Mouse (Mus musculus): ENCODE data around the gene Iqgap1. TPM values are rescaled to one million over a fixed set of nuclear protein-coding genes. Genes with fewer than 3 reads are reported as not detected.

Iqgap1 gene
- polyA plus RNA-seq, 1 experiment, result 284 TPM

- Histone ChIP-seq H3K4me3 (ENCODE audit: insufficient read depth, low read length) (peak overlapping the region; percentile 40), H3K4me1 (ENCODE audit: control insufficient read depth, insufficient read depth, low read length) (peaks cover 37% of the 10 kb centered on the region), H3K27ac (ENCODE audit: insufficient read depth, low read depth, low read length) (peak overlapping the region; percentile 75)
- TF ChIP-seq CTCF (IDR thresholded peaks at IDR 0.05; ENCODE audit: low read depth, low read length) (no peak), POLR2A (IDR thresholded peaks at IDR 0.05; ENCODE audit: borderline replicate concordance, low read depth, low read length) (no peak)
Observed at GRCm38 (mm10) chr7:80845621-80846279, 20.0 kb upstream of the Iqgap1 start.

GRCm38 (mm10) chr7:80844691-80845090 is 18.9 kb upstream of the Iqgap1 start:
- Histone ChIP-seq H3K4me1 (ENCODE audit: control insufficient read depth, insufficient read depth, low read length) (peaks cover 42% of the 10 kb centered on the region), H3K4me3 (ENCODE audit: insufficient read depth, low read length) (no peak overlapping the region), H3K27ac (ENCODE audit: insufficient read depth, low read depth, low read length) (no peak overlapping the region)
- TF ChIP-seq CTCF (IDR thresholded peaks at IDR 0.05; ENCODE audit: low read depth, low read length), result no peak
- TF ChIP-seq POLR2A (IDR thresholded peaks at IDR 0.05; ENCODE audit: borderline replicate concordance, low read depth, low read length), result no peak

DNA sequence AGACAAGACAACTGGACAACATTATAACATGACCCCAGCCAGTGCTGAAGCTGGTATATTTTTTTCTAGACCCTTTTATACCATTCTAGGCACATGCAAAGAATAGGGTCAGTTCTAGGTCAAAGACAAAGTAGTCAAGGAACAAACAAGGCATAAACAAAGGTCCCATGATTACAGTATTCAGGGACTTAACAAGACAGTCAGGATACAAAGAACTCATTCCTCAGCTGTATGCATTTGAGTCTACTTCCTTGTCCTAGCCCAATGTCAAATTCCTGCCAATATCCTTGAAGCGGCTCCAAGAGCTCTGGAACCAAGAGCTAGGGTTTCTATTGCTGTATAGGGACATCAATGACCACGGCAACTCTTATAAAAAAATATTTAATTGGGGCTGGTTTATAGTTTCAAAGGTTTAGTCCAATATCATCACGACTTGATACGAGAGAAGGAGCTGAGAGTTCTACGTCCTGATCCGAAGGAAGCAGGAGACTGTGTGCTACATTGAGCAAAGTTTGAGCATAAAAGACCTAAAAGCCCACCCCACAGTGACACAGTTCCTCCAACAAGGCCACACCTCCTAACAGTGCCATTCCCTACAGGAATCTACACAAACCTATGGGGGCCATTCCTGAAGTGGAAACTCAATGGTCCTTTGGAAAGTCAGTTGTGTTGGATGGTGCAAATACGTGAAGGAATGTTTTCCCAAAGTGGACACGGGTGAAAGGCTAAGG is 18.3 kb upstream of the Iqgap1 start:
- H3K27ac ChIP-seq (ENCODE audit: insufficient read depth, low read depth, low read length), result no peak overlapping the region
- TF ChIP-seq CTCF (IDR thresholded peaks at IDR 0.05; ENCODE audit: low read depth, low read length), result no peak
- no peak for TF ChIP-seq POLR2A (IDR thresholded peaks at IDR 0.05; ENCODE audit: borderline replicate concordance, low read depth, low read length)
- H3K4me1 ChIP-seq (ENCODE audit: control insufficient read depth, insufficient read depth, low read length), result peaks cover 40% of the 10 kb centered on the region
- H3K4me3 ChIP-seq (ENCODE audit: insufficient read depth, low read length), result no peak overlapping the region

DNA sequence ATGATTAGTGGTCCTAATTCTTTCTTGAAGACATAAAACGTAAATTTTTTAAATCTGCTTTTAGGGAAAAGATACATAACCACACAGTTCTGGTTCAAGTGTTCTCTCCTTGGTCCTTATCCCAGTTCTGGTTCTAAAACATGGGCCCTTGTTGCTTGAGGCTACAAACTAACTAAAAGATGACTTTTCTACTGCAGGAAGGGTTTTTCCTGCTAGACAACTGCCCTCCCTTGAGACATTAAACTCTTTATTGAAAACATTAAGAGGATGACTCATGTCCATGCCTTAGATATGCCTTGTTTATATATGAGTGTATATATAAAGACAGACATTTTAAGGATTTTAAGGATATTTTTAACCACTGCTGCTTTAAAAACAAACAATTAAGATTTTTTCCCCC is 17.4 kb upstream of the Iqgap1 start:
- TF ChIP-seq POLR2A (IDR thresholded peaks at IDR 0.05; ENCODE audit: borderline replicate concordance, low read depth, low read length) (no peak), CTCF (IDR thresholded peaks at IDR 0.05; ENCODE audit: low read depth, low read length) (no peak)
- Histone ChIP-seq H3K27ac (ENCODE audit: insufficient read depth, low read depth, low read length) (no peak overlapping the region), H3K4me3 (ENCODE audit: insufficient read depth, low read length) (no peak overlapping the region), H3K4me1 (ENCODE audit: control insufficient read depth, insufficient read depth, low read length) (peaks cover 45% of the 10 kb centered on the region)

- Histone ChIP-seq H3K4me3 (ENCODE audit: insufficient read depth, low read length) (no peak overlapping the region), H3K27ac (ENCODE audit: insufficient read depth, low read depth, low read length) (no peak overlapping the region), H3K4me1 (ENCODE audit: control insufficient read depth, insufficient read depth, low read length) (peaks cover 49% of the 10 kb centered on the region)
- TF ChIP-seq CTCF (IDR thresholded peaks at IDR 0.05; ENCODE audit: low read depth, low read length) (no peak), POLR2A (IDR thresholded peaks at IDR 0.05; ENCODE audit: borderline replicate concordance, low read depth, low read length) (no peak)
Observed at GRCm38 (mm10) chr7:80842132-80842531, 16.4 kb upstream of the Iqgap1 start.

DNA sequence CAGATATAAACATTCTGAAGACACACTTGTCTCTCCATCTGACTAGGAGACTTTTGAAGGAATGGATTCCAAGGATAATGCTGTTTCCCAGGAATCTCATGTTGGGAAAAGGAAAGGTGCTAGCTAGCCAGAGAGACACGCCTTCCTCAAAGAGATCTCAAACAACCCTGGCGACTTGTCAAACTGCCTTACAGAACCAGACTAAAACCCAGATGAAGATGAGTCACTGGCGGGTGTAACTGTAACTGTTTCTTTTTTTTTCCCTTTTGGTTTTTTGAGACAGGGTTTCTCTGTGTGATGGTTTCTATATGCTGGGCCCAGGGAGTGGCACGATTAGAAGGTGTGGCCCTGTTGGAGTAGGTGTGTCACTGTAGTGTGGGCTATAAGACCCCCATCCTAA is 15.2 kb upstream of the Iqgap1 start:
- TF ChIP-seq CTCF (IDR thresholded peaks at IDR 0.05; ENCODE audit: low read depth, low read length), result no peak
- no peak for TF ChIP-seq POLR2A (IDR thresholded peaks at IDR 0.05; ENCODE audit: borderline replicate concordance, low read depth, low read length)
- peak overlapping the region; percentile 48 for H3K27ac ChIP-seq (ENCODE audit: insufficient read depth, low read depth, low read length)
- H3K4me1 ChIP-seq (ENCODE audit: control insufficient read depth, insufficient read depth, low read length), result peaks cover 50% of the 10 kb centered on the region
- H3K4me3 ChIP-seq (ENCODE audit: insufficient read depth, low read length), result no peak overlapping the region

DNA sequence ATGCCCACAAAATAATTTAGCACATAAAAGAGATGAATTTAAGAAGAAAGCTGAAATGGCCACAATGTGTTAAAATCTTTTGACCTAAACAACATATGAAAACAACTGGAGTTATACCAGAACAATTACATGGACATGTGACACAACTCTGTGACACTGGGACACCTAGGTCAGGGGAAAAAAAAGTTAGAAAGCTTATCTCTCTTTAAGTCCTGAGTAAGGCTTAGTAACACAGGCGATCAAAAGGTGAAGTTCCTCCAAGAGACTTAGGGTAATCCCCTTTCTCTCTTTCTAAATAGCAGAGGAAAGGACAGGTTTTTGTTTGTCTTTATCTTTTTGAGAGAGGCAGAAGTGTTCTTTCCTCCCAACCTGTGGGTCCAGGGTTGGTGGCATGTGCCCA is 14.5 kb upstream of the Iqgap1 start:
- Histone ChIP-seq H3K4me3 (ENCODE audit: insufficient read depth, low read length) (no peak overlapping the region), H3K4me1 (ENCODE audit: control insufficient read depth, insufficient read depth, low read length) (peaks cover 52% of the 10 kb centered on the region), H3K27ac (ENCODE audit: insufficient read depth, low read depth, low read length) (no peak overlapping the region)
- TF ChIP-seq POLR2A (IDR thresholded peaks at IDR 0.05; ENCODE audit: borderline replicate concordance, low read depth, low read length) (no peak), CTCF (IDR thresholded peaks at IDR 0.05; ENCODE audit: low read depth, low read length) (no peak)

DNA sequence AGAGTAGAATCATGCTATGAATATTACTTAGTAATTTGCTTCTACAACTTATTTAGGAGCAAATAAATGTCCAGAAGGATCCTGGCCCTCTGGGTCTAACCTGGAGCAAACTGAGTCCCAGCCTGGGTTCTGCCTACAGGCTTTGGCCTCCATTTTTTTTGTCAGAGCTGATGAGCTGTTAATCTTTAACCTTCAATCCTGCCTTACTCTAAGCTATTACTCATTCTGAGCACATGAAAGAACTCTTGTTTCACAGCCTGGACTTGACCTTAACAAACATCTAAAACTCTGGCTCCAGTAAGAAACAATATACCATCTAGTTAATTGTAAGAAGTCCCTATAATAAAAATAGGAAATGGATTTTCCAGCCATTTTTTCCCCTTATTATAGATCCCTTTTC is 14.0 kb upstream of the Iqgap1 start:
- TF ChIP-seq POLR2A (IDR thresholded peaks at IDR 0.05; ENCODE audit: borderline replicate concordance, low read depth, low read length), result no peak
- TF ChIP-seq CTCF (IDR thresholded peaks at IDR 0.05; ENCODE audit: low read depth, low read length), result no peak
- no peak overlapping the region for H3K4me3 ChIP-seq (ENCODE audit: insufficient read depth, low read length)
- H3K27ac ChIP-seq (ENCODE audit: insufficient read depth, low read depth, low read length), result no peak overlapping the region
- H3K4me1 ChIP-seq (ENCODE audit: control insufficient read depth, insufficient read depth, low read length), result peaks cover 53% of the 10 kb centered on the region

DNA sequence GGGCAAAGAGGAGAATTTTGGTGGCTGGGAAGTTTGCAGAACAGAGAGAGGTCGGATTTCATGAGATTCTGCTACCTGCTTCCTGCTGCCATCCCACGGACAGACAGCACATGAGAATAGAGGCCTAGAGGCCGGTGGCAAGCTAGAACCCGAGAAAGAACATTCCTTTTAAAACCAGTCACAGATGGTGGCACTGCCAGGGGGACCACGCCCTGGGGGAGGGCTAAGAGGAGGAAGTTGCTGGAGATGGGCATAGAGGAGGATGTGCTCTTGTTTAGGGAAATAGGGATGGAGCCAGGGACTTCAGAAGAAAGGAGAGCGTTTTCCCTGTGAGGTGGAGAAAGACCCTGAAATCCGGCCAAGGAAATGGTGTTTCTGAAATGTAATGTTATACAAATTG is 12.5 kb upstream of the Iqgap1 start:
- peaks cover 58% of the 10 kb centered on the region for H3K4me1 ChIP-seq (ENCODE audit: control insufficient read depth, insufficient read depth, low read length)
- H3K27ac ChIP-seq (ENCODE audit: insufficient read depth, low read depth, low read length), result peak overlapping the region; percentile 77
- H3K4me3 ChIP-seq (ENCODE audit: insufficient read depth, low read length), result peak overlapping the region; percentile 14
- no peak for TF ChIP-seq POLR2A (IDR thresholded peaks at IDR 0.05; ENCODE audit: borderline replicate concordance, low read depth, low read length)
- TF ChIP-seq CTCF (IDR thresholded peaks at IDR 0.05; ENCODE audit: low read depth, low read length), result no peak

DNA sequence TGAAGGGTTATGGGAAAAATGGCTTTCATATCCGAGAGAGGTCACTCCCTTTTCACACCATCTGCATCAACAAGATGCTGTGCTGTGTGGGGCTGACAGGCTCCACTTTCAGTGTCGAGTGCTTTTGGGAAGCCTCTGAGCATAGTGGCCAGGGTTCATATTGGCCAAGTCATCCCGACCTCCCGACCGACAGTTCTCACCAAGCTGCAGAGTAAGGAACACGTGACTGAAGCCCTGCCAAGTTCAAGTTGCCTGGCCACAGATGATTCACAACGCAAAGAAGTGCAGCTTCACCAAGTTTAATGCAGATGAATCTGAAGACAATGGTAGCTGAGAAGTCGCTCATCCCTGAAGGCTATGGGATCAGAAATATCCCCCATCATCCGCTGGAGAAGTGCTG is 12.0 kb upstream of the Iqgap1 start:
- Histone ChIP-seq H3K27ac (ENCODE audit: insufficient read depth, low read depth, low read length) (peak overlapping the region; percentile 77), H3K4me1 (ENCODE audit: control insufficient read depth, insufficient read depth, low read length) (peaks cover 60% of the 10 kb centered on the region), H3K4me3 (ENCODE audit: insufficient read depth, low read length) (peak overlapping the region; percentile 14; the same call in 1 of the 2 replicates)
- TF ChIP-seq POLR2A (IDR thresholded peaks at IDR 0.05; ENCODE audit: borderline replicate concordance, low read depth, low read length) (no peak), CTCF (IDR thresholded peaks at IDR 0.05; ENCODE audit: low read depth, low read length) (no peak)
